Mouse (Mus musculus): ENCODE measurements around the gene Tmc2.

Gene Tmc2

GRCm38 (mm10) chr2:130295331-130296133 is 100.5 kb downstream of the Tmc2 start:
- DNase-seq (ENCODE audit: low spot score in 2 of 2), result peak in 1 of 2 experiments; percentile 4

GRCm38 (mm10) chr2:130296134-130296745 is 101.2 kb downstream of the Tmc2 start:
- DNase-seq (ENCODE audit: low spot score in 2 of 2), result no peak

- no peak for DNase-seq (ENCODE audit: low spot score in 2 of 2)
Observed at GRCm38 (mm10) chr2:130297580-130297979, 102.6 kb downstream of the Tmc2 start.

GRCm38 (mm10) chr2:130303014-130303413 is 108.0 kb downstream of the Tmc2 start:
- DNase-seq (ENCODE audit: low spot score in 2 of 2), result no peak
